Mouse (Mus musculus) liver, adult 2 months (tissue): ENCODE data around the gene Med17. TPM values are rescaled to one million over a fixed set of nuclear protein-coding genes. Genes with fewer than 3 reads are reported as not detected.
A peak's percentile ranks its signal among the peaks of the same experiment; 100 is the strongest.

Source experiments
- DNase-seq: peaks from one replicate; pipeline ENCODE4 v3.0.0-alpha.2; 2011; ENCODE audit warnings: low read depth, low spot score; ENCODE audit errors: extremely low read depth
- H3K27ac ChIP-seq: fragments of 200-500 bp; replicated peaks from 2 replicates; pipeline ENCODE4 v1.5.1; 2012; ENCODE audit warnings: low read depth, mild to moderate bottlenecking, control low read depth, inconsistent platforms, low read length; ENCODE audit not compliant: insufficient read depth
- H3K27me3 ChIP-seq: fragments of 200-500 bp; 2 replicates; pipeline ENCODE4 v1.6.1; 2012; ENCODE audit warnings: mild to moderate bottlenecking, moderate library complexity, low read length, inconsistent platforms; ENCODE audit not compliant: control insufficient read depth, insufficient read depth
- H3K36me3 ChIP-seq: fragments of 200-500 bp; 2 replicates; pipeline ENCODE4 v1.6.1; 2012; ENCODE audit warnings: low read length, inconsistent platforms; ENCODE audit not compliant: control insufficient read depth, insufficient read depth
- H3K4me1 ChIP-seq: fragments of 200-500 bp; 2 replicates; pipeline ENCODE4 v1.6.1; 2011; ENCODE audit warnings: low read length; ENCODE audit not compliant: control insufficient read depth, insufficient read depth
- H3K4me3 ChIP-seq: fragments of 200-500 bp; 2 replicates; pipeline ENCODE4 v1.5.1; 2011; ENCODE audit warnings: low read depth, mild to moderate bottlenecking, control low read depth, low read length, moderate library complexity; ENCODE audit not compliant: insufficient read depth
- H3K79me2 ChIP-seq: fragments of 200-500 bp; 2 replicates; pipeline ENCODE4 v1.6.1; 2012; ENCODE audit warnings: inconsistent platforms, mild to moderate bottlenecking, low read length, moderate library complexity; ENCODE audit not compliant: control insufficient read depth, insufficient read depth
- H3K9ac ChIP-seq: fragments of 200-500 bp; 2 replicates; pipeline ENCODE4 v1.6.1; 2012; ENCODE audit warnings: low read depth, mild to moderate bottlenecking, control low read depth, inconsistent platforms, low read length
- CTCF ChIP-seq: fragments of 200-500 bp; IDR thresholded peaks from 2 replicates; pipeline ENCODE4 v1.5.1; 2011; ENCODE audit warnings: low read depth, low read length, control low read depth
- POLR2A ChIP-seq: fragments of 200-500 bp; IDR thresholded peaks from 2 replicates; pipeline ENCODE4 v1.6.1; 2011; ENCODE audit warnings: low read length, control low read depth; ENCODE audit not compliant: insufficient read depth; ENCODE audit errors: extremely low read depth
- WGBS: fragments of 180-500 bp; shearing (Covaris S2); methylation state at CpG from one replicate; pipeline ENCODE4 v1.1.7; 2018; 5-methylcytosine and 5-hydroxymethylcytosine counted together
- polyA plus RNA-seq: library from polyadenylated mRNA; depleted of rRNA; stranded (reverse); fragments of >200 nt; gene quantifications from 2 replicates; pipeline ENCODE4 v1.2.3, GENCODE M21; 2012
- total RNA-seq: library from RNA; depleted of rRNA; stranded (reverse); fragments of >200 nt; gene quantifications from 2 replicates; pipeline ENCODE4 v1.2.3, GENCODE M21; 2014

The Med17 gene
- total and polyA plus RNA-seq, 2 experiments = 8.5 to 12.6 TPM

- H3K4me3 ChIP-seq = no peak overlapping the region
- peak; percentile 58 for DNase-seq
- TF ChIP-seq CTCF (no peak), POLR2A (no peak)
- H3K79me2 ChIP-seq = no peaks in the 10 kb centered on the region
- no peaks in the 10 kb centered on the region for H3K27me3 ChIP-seq
- H3K4me1 ChIP-seq = peaks cover 12% of the 10 kb centered on the region
- no peak overlapping the region for H3K9ac ChIP-seq
- peaks cover 15% of the 10 kb centered on the region for H3K36me3 ChIP-seq
- WGBS = 42% methylated on average over 5 of the region's 5 CpGs
- H3K27ac ChIP-seq = no peak overlapping the region
These were observed 20.3 kb upstream of the Med17 start for GRCm38 (mm10) chr9:15300056-15300455.

GRCm38 (mm10) chr9:15298451-15298850 lies 18.7 kb upstream of the Med17 start:
- TF ChIP-seq POLR2A = no peak
- TF ChIP-seq CTCF = no peak
- H3K27ac ChIP-seq = no peak overlapping the region
- peaks cover 5% of the 10 kb centered on the region; the same call in 1 of the 2 replicates for H3K4me1 ChIP-seq
- H3K27me3 ChIP-seq = no peaks in the 10 kb centered on the region
- H3K4me3 ChIP-seq = no peak overlapping the region
- peaks cover 25% of the 10 kb centered on the region for H3K36me3 ChIP-seq
- no peak for DNase-seq
- H3K9ac ChIP-seq = no peak overlapping the region
- WGBS = 72% methylated on average over 2 of the region's 2 CpGs
- no peaks in the 10 kb centered on the region for H3K79me2 ChIP-seq

- no peak overlapping the region for H3K27ac ChIP-seq
- H3K4me3 ChIP-seq = no peak overlapping the region
- TF ChIP-seq POLR2A (no peak), CTCF (no peak)
- DNase-seq = peak; percentile 61
- 55% methylated on average over 7 of the region's 7 CpGs for WGBS
- H3K4me1 ChIP-seq = peaks cover 5% of the 10 kb centered on the region; the same call in 1 of the 2 replicates
- peaks cover 35% of the 10 kb centered on the region for H3K36me3 ChIP-seq
- no peak overlapping the region for H3K9ac ChIP-seq
- no peaks in the 10 kb centered on the region for H3K27me3 ChIP-seq
- no peaks in the 10 kb centered on the region for H3K79me2 ChIP-seq
These were observed 17.4 kb upstream of the Med17 start for GRCm38 (mm10) chr9:15297112-15297511.

GRCm38 (mm10) chr9:15289251-15289650 lies 9.5 kb upstream of the Med17 start:
- no peak overlapping the region for H3K9ac ChIP-seq
- WGBS = 83% methylated on average over 6 of the region's 6 CpGs
- TF ChIP-seq POLR2A (no peak), CTCF (no peak)
- H3K79me2 ChIP-seq = no peaks in the 10 kb centered on the region
- DNase-seq = no peak
- H3K36me3 ChIP-seq = peaks cover 64% of the 10 kb centered on the region
- no peak overlapping the region for H3K4me3 ChIP-seq
- no peaks in the 10 kb centered on the region for H3K4me1 ChIP-seq
- no peak overlapping the region for H3K27ac ChIP-seq
- no peaks in the 10 kb centered on the region for H3K27me3 ChIP-seq

- 88% methylated on average over 3 of the region's 3 CpGs for WGBS
- no peak for DNase-seq
- Histone ChIP-seq H3K4me3 (no peak overlapping the region), H3K36me3 (peaks cover 59% of the 10 kb centered on the region), H3K27ac (no peak overlapping the region), H3K27me3 (no peaks in the 10 kb centered on the region), H3K4me1 (no peaks in the 10 kb centered on the region), H3K9ac (no peak overlapping the region), H3K79me2 (no peaks in the 10 kb centered on the region)
- TF ChIP-seq CTCF (no peak), POLR2A (no peak)
These were observed 8.7 kb upstream of the Med17 start for GRCm38 (mm10) chr9:15288402-15288801.

GRCm38 (mm10) chr9:15287846-15288245 lies 8.1 kb upstream of the Med17 start:
- H3K4me3 ChIP-seq = no peak overlapping the region
- TF ChIP-seq POLR2A = no peak
- WGBS = 77% methylated on average over 6 of the region's 6 CpGs

More at GRCm38 (mm10) chr9:15287846-15288245, 8.1 kb upstream of the Med17 start:
- H3K79me2 ChIP-seq = no peaks in the 10 kb centered on the region
- H3K27me3 ChIP-seq = no peaks in the 10 kb centered on the region
- H3K36me3 ChIP-seq = peaks cover 53% of the 10 kb centered on the region
- no peak for DNase-seq
- H3K9ac ChIP-seq = no peak overlapping the region
- no peak overlapping the region for H3K27ac ChIP-seq
- no peaks in the 10 kb centered on the region for H3K4me1 ChIP-seq
